In genomic region chr13:119494938-119495337, GRCm38 (mm10) we compare ENCODE assay signal across 7 mouse cellular contexts. TPM values are rescaled to one million over a fixed set of nuclear protein-coding genes. Genes with fewer than 3 reads are reported as not detected.
DNase-seq lines count a peak whose midpoint lies in the region; ATAC-seq and TF ChIP-seq lines count a peak whose summit lies in the region.
"Not testable (repeated sequence)": the region's sequence is repeated elsewhere in the genome, so short reads cannot be mapped to it uniquely, and the experiment has no call there.

No protein-coding gene starts in this region.

- not testable (repeated sequence) for TF ChIP-seq CTCF in hindbrain, postnatal 0 days (IDR thresholded peaks at IDR 0.05; ENCODE audit: low read depth)

- 93% methylated on average over 11 of the region's 22 CpGs for WGBS in forebrain, embryonic 11.5 days
- WGBS in heart, embryonic 16.5 days, result 91% methylated on average over 9 of the region's 22 CpGs
- 97% methylated on average over 9 of the region's 22 CpGs for WGBS in hindbrain, postnatal 0 days
- 94% methylated on average over 10 of the region's 22 CpGs for WGBS in limb, embryonic 11.5 days
- 84% methylated on average over 13 of the region's 22 CpGs for WGBS in liver, embryonic 15.5 days (ENCODE audit: insufficient replicate concordance)
- WGBS in midbrain, embryonic 11.5 days, result 95% methylated on average over 10 of the region's 22 CpGs
- WGBS in neural tube, embryonic 15.5 days, result 97% methylated on average over 13 of the region's 22 CpGs

- H3K4me1 ChIP-seq in forebrain, embryonic 11.5 days (replicated peaks; ENCODE audit: control insufficient read depth, insufficient read depth, low read length); heart, embryonic 16.5 days (ENCODE audit: control insufficient read depth, insufficient read depth, low read length); hindbrain, postnatal 0 days (ENCODE audit: insufficient read depth, low read length); limb, embryonic 11.5 days (ENCODE audit: control insufficient read depth, insufficient read depth, low read length); liver, embryonic 15.5 days (replicated peaks); midbrain, embryonic 11.5 days (ENCODE audit: control insufficient read depth, insufficient read depth, low read length); neural tube, embryonic 15.5 days: not testable (repeated sequence)

- not testable (repeated sequence) for H3K4me2 ChIP-seq in forebrain, embryonic 11.5 days (ENCODE audit: low read depth, low read length, severe bottlenecking); heart, embryonic 16.5 days (ENCODE audit: low read depth, low read length); hindbrain, postnatal 0 days (ENCODE audit: low read depth, low read length); limb, embryonic 11.5 days (ENCODE audit: low read depth, severe bottlenecking); liver, embryonic 15.5 days; midbrain, embryonic 11.5 days; neural tube, embryonic 15.5 days

- not testable (repeated sequence) for DNase-seq in forebrain, embryonic 11.5 days (ENCODE audit: low spot score); hindbrain, postnatal 0 days (ENCODE audit: low spot score); limb, embryonic 11.5 days (ENCODE audit: low spot score); midbrain, embryonic 11.5 days (ENCODE audit: low spot score, missing footprints)

- not testable (repeated sequence) for H3K27me3 ChIP-seq in forebrain, embryonic 11.5 days (ENCODE audit: control insufficient read depth, insufficient read depth, low read length); heart, embryonic 16.5 days (ENCODE audit: control insufficient read depth, insufficient read depth, low read length); hindbrain, postnatal 0 days (ENCODE audit: insufficient read depth, low read length); limb, embryonic 11.5 days (ENCODE audit: control insufficient read depth, insufficient read depth, low read length); liver, embryonic 15.5 days; midbrain, embryonic 11.5 days (ENCODE audit: control insufficient read depth, insufficient read depth, low read length); neural tube, embryonic 15.5 days (replicated peaks)

- not testable (repeated sequence) for H3K36me3 ChIP-seq in forebrain, embryonic 11.5 days (ENCODE audit: control insufficient read depth, insufficient read depth, low read length); heart, embryonic 16.5 days (ENCODE audit: control insufficient read depth, insufficient read depth); hindbrain, postnatal 0 days (ENCODE audit: insufficient read depth, low read length); limb, embryonic 11.5 days (ENCODE audit: control insufficient read depth, insufficient read depth, low read length); liver, embryonic 15.5 days (replicated peaks); midbrain, embryonic 11.5 days (ENCODE audit: control insufficient read depth, insufficient read depth, low read length); neural tube, embryonic 15.5 days

- H3K9ac ChIP-seq in forebrain, embryonic 11.5 days (ENCODE audit: low read length); heart, embryonic 16.5 days (ENCODE audit: low read length); hindbrain, postnatal 0 days (replicated peaks; ENCODE audit: low read length); limb, embryonic 11.5 days (ENCODE audit: low read length); liver, embryonic 15.5 days; midbrain, embryonic 11.5 days (ENCODE audit: low read length); neural tube, embryonic 15.5 days (replicated peaks): not testable (repeated sequence)

- peak; percentile 16 for ATAC-seq in forebrain, embryonic 11.5 days (replicated peaks; ENCODE audit: low FRiP score)
- ATAC-seq in heart, embryonic 16.5 days (replicated peaks; ENCODE audit: extremely low read depth, insufficient read depth, low FRiP score), result 0 out of 2 replicates have a peak, but pooled peaks have one; percentile 4
- ATAC-seq in hindbrain, postnatal 0 days, result peak; percentile 43; the same call in 1 of the 2 replicates
- ATAC-seq in limb, embryonic 11.5 days (ENCODE audit: insufficient number of reproducible peaks, low FRiP score, low TSS enrichment, low read depth), result peak; percentile 17; the same call in 1 of the 2 replicates
- 0 out of 2 replicates have a peak, but pooled peaks have one; percentile 13 for ATAC-seq in liver, embryonic 15.5 days (ENCODE audit: insufficient read depth)
- peak; percentile 22; the same call in 1 of the 2 replicates for ATAC-seq in midbrain, embryonic 11.5 days (ENCODE audit: low FRiP score)
- 0 out of 2 replicates have a peak, but pooled peaks have one; percentile 5 for ATAC-seq in neural tube, embryonic 15.5 days (ENCODE audit: low FRiP score)

- H3K4me3 ChIP-seq in forebrain, embryonic 11.5 days (ENCODE audit: low read depth, low read length); heart, embryonic 16.5 days (ENCODE audit: low read length); hindbrain, postnatal 0 days (ENCODE audit: low read length); limb, embryonic 11.5 days (ENCODE audit: low read depth, low read length); liver, embryonic 15.5 days (replicated peaks); midbrain, embryonic 11.5 days (ENCODE audit: low read depth, low read length); neural tube, embryonic 15.5 days (replicated peaks): not testable (repeated sequence)

- not testable (repeated sequence) for H3K27ac ChIP-seq in forebrain, embryonic 11.5 days (ENCODE audit: low read depth, low read length); heart, embryonic 16.5 days (ENCODE audit: low read length); hindbrain, postnatal 0 days; limb, embryonic 11.5 days (replicated peaks; ENCODE audit: low read depth, low read length); liver, embryonic 15.5 days (replicated peaks); midbrain, embryonic 11.5 days (ENCODE audit: low read depth, low read length); neural tube, embryonic 15.5 days (replicated peaks)

- H3K9me3 ChIP-seq in forebrain, embryonic 11.5 days (ENCODE audit: control insufficient read depth, low read length), result peaks cover 12% of the 10 kb centered on the region
- peaks cover 16% of the 10 kb centered on the region for H3K9me3 ChIP-seq in heart, embryonic 16.5 days (replicated peaks; ENCODE audit: control insufficient read depth, low read length)
- H3K9me3 ChIP-seq in hindbrain, postnatal 0 days (ENCODE audit: low read length), result not testable (repeated sequence)
- peaks cover 13% of the 10 kb centered on the region for H3K9me3 ChIP-seq in limb, embryonic 11.5 days (ENCODE audit: control insufficient read depth, low read length)
- peaks cover 15% of the 10 kb centered on the region for H3K9me3 ChIP-seq in liver, embryonic 15.5 days (replicated peaks)
- H3K9me3 ChIP-seq in midbrain, embryonic 11.5 days (ENCODE audit: control insufficient read depth, low read length), result peaks cover 13% of the 10 kb centered on the region
- H3K9me3 ChIP-seq in neural tube, embryonic 15.5 days (replicated peaks), result peaks cover 21% of the 10 kb centered on the region

RNA-seq across cellular contexts. Expression of gene 3110070M22Rik, which starts 6.8 kb away (rescaled TPM):
- 1.2 TPM in 2 replicates for polyA plus RNA-seq in forebrain, embryonic 11.5 days (2014; fragmentation: Nextera tagmentation; extraction: Ambion mirVana)
- 0.74 and 0.96 TPM in 2 replicates for polyA plus RNA-seq in heart, embryonic 16.5 days (2015; fragmentation: Nextera tagmentation; extraction: Ambion mirVana)
- 7.7 and 13.4 TPM in 2 replicates for total RNA-seq in hindbrain, postnatal 0 days (2014; rRNA removed)
- 1.4 and 2.6 TPM in 2 replicates for polyA plus RNA-seq in hindbrain, postnatal 0 days (2015; fragmentation: Nextera tagmentation; extraction: Ambion mirVana)
- 0.84 and 1.4 TPM in 2 replicates for polyA plus RNA-seq in limb, embryonic 11.5 days (2014; fragmentation: Nextera tagmentation; extraction: Ambion mirVana)
- 0.13 TPM in 1 of 2 replicates, not detected in the other for polyA plus RNA-seq in liver, embryonic 15.5 days (2015; fragmentation: Nextera tagmentation; extraction: Ambion mirVana)
- 1.6 and 2.0 TPM in 2 replicates for polyA plus RNA-seq in midbrain, embryonic 11.5 days (2014; fragmentation: Nextera tagmentation; extraction: Ambion mirVana)
- polyA plus RNA-seq in neural tube, embryonic 15.5 days (2015; fragmentation: Nextera tagmentation; extraction: Ambion mirVana), result 1.5 and 2.0 TPM in 2 replicates

RNA-seq across cellular contexts. Expression of gene Tmem267, which starts 7.1 kb away (rescaled TPM):
- polyA plus RNA-seq in forebrain, embryonic 11.5 days (2014; fragmentation: Nextera tagmentation; extraction: Ambion mirVana), result 2.5 and 2.8 TPM in 2 replicates
- polyA plus RNA-seq in heart, embryonic 16.5 days (2015; fragmentation: Nextera tagmentation; extraction: Ambion mirVana), result 0.95 and 1.7 TPM in 2 replicates
- 19.2 and 24.3 TPM in 2 replicates for total RNA-seq in hindbrain, postnatal 0 days (2014; rRNA removed)
- polyA plus RNA-seq in hindbrain, postnatal 0 days (2015; fragmentation: Nextera tagmentation; extraction: Ambion mirVana), result 2.2 and 5.3 TPM in 2 replicates
- polyA plus RNA-seq in limb, embryonic 11.5 days (2014; fragmentation: Nextera tagmentation; extraction: Ambion mirVana), result 0.92 and 1.3 TPM in 2 replicates
- polyA plus RNA-seq in liver, embryonic 15.5 days (2015; fragmentation: Nextera tagmentation; extraction: Ambion mirVana), result 0.37 and 0.44 TPM in 2 replicates
- polyA plus RNA-seq in midbrain, embryonic 11.5 days (2014; fragmentation: Nextera tagmentation; extraction: Ambion mirVana), result 1.8 and 2.6 TPM in 2 replicates
- 3.2 and 5.0 TPM in 2 replicates for polyA plus RNA-seq in neural tube, embryonic 15.5 days (2015; fragmentation: Nextera tagmentation; extraction: Ambion mirVana)

RNA-seq across cellular contexts. Expression of gene 4833420G17Rik, which starts 32.4 kb away (rescaled TPM):
- polyA plus RNA-seq in forebrain, embryonic 11.5 days (2014; fragmentation: Nextera tagmentation; extraction: Ambion mirVana), result 81.3 and 90.4 TPM in 2 replicates
- 36.1 and 40.4 TPM in 2 replicates for polyA plus RNA-seq in heart, embryonic 16.5 days (2015; fragmentation: Nextera tagmentation; extraction: Ambion mirVana)
- 51.1 and 64.5 TPM in 2 replicates for total RNA-seq in hindbrain, postnatal 0 days (2014; rRNA removed)
- 58.0 and 61.5 TPM in 2 replicates for polyA plus RNA-seq in hindbrain, postnatal 0 days (2015; fragmentation: Nextera tagmentation; extraction: Ambion mirVana)
- polyA plus RNA-seq in limb, embryonic 11.5 days (2014; fragmentation: Nextera tagmentation; extraction: Ambion mirVana), result 89.0 and 92.8 TPM in 2 replicates
- 18.6 and 19.7 TPM in 2 replicates for polyA plus RNA-seq in liver, embryonic 15.5 days (2015; fragmentation: Nextera tagmentation; extraction: Ambion mirVana)
- polyA plus RNA-seq in midbrain, embryonic 11.5 days (2014; fragmentation: Nextera tagmentation; extraction: Ambion mirVana), result 78.5 and 94.7 TPM in 2 replicates
- polyA plus RNA-seq in neural tube, embryonic 15.5 days (2015; fragmentation: Nextera tagmentation; extraction: Ambion mirVana), result 77.8 and 83.5 TPM in 2 replicates
